Mouse (Mus musculus): ENCODE results near the gene Slk. TPM values are rescaled to one million over a fixed set of nuclear protein-coding genes. Genes with fewer than 3 reads are reported as not detected.

Gene Slk
- 9.3 and 10.8 TPM in 2 replicates for polyA plus RNA-seq (2016; fragmentation: Nextera tagmentation; extraction: Ambion mirVana)

DNA sequence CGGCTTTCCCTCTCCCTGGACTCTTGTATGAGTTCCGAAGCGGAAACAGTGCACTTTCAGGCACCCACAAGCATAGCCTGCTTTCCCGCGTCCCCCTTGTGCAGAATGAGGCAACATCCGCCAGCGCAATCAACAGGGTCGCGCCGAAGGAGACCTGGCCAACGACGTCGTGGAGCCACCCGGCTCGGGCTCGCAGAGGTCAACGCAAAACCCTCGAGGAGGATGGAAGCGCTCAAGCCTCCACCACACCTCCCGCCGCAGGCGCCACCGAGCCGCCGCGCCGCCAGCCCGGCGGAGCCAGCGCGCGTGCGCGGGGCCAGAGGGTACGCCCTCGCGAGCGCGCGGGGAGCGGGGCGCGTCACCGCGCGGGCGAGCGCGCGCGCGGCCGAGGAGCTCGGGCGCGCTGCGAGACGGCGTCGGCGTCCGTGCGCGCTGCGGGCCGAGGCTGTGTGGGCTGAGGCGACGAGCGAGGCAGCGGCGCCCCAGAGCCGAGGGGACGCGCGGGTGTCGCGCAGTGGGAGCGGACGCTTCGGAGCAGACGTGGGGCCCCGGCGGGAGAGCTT lies at the start of gene Slk:
TSS of gene Slk (plus strand) at position 454 of the 563 bp plus-strand sequence.
- no peaks in the 10 kb centered on the region for H3K36me3 ChIP-seq
- no peaks in the 10 kb centered on the region for H3K27me3 ChIP-seq (replicated peaks)
- peaks cover 30% of the 10 kb centered on the region for H3K4me1 ChIP-seq
- peak within 1 kb of the TSS; percentile 95 for H3K9ac ChIP-seq
- WGBS (ENCODE audit: insufficient replicate concordance): under 1% methylated on average over 82 of the region's 83 CpGs
- peak within 1 kb of the TSS; percentile 89 for H3K4me3 ChIP-seq
- H3K4me2 ChIP-seq: peak within 1 kb of the TSS; percentile 89
- H3K9me3 ChIP-seq (replicated peaks): no peaks in the 10 kb centered on the region
- peak within 1 kb of the TSS; percentile 95 for H3K27ac ChIP-seq
- ATAC-seq: peak; percentile 86

DNA sequence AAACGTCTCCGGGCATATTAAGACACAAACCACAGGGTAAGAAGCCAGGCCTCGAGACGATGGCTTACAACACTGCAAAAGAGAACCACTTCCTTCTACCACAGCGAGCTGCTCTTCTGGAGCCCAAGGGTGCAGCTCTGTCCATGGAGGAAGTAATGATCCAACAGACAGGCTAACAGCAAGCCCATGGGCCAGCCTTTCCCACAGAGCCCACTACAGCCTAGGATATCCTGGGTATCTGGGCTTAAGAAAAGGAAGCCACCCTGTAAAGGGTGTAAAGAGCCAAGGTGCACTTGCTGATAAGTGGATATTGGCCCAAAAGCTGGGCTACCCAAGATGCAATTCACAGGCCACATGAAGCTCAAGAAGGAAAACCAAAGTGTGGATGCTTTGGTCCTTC lies 48.2 kb upstream of the Slk start:
- 30% methylated on average over 5 of the region's 5 CpGs for WGBS (ENCODE audit: insufficient replicate concordance)
- no peaks in the 10 kb centered on the region for H3K9me3 ChIP-seq (replicated peaks)
- peaks cover 40% of the 10 kb centered on the region for H3K4me1 ChIP-seq
- H3K36me3 ChIP-seq: peaks cover 19% of the 10 kb centered on the region
- H3K9ac ChIP-seq: no peak overlapping the region
- ATAC-seq: peak; percentile 89
- H3K4me2 ChIP-seq: peak overlapping the region; percentile 6; the same call in 1 of the 2 replicates
- peak overlapping the region; percentile 66 for H3K27ac ChIP-seq
- H3K27me3 ChIP-seq (replicated peaks): no peaks in the 10 kb centered on the region
- no peak overlapping the region for H3K4me3 ChIP-seq

DNA sequence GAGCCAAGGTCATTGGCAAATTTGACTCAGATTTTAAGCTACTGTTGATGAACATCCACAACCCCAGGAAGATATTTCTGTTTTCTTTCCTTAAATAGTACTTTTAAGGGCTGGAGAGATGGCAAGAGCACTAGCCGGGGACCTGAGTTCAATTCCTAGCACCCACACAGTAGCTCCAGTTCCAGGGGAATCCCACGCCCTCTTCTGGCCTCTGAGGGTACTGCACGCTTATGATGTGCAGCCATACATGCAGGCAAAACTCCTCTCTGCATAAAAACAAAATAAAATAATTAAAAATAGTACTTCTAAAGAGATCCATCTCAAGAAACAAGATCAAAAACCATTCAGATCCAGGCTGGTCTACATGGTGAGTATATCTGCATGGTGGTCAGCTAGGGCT lies 47.0 kb upstream of the Slk start:
- H3K4me3 ChIP-seq: no peak overlapping the region
- no peak overlapping the region for H3K27ac ChIP-seq
- no peak overlapping the region for H3K4me2 ChIP-seq
- H3K9ac ChIP-seq: no peak overlapping the region
- ATAC-seq: no peak
- 65% methylated on average over 3 of the region's 3 CpGs for WGBS (ENCODE audit: insufficient replicate concordance)
- H3K4me1 ChIP-seq: peaks cover 48% of the 10 kb centered on the region
- H3K9me3 ChIP-seq (replicated peaks): no peaks in the 10 kb centered on the region
- H3K36me3 ChIP-seq: peaks cover 19% of the 10 kb centered on the region
- no peaks in the 10 kb centered on the region for H3K27me3 ChIP-seq (replicated peaks)

DNA sequence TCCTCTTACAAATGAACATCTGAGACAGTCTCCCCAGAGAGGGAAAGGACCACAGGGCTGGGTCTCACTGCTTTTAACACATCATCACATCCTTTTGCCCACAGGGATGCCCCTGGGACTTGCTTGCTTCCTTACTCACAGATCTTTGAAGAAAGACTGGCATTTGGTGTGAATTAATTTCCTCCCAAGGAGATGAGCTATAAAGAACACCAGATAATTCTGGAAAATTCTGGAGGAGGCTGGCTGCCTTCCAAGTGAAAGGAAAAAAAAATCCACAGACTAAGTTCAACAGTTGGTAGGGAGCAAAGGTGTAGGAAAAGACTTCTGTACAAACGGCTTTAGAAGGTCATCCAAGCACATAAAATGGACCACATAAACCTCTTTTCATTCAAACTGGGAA lies 45.3 kb upstream of the Slk start:
- no peak overlapping the region for H3K4me3 ChIP-seq
- no peaks in the 10 kb centered on the region for H3K9me3 ChIP-seq (replicated peaks)
- H3K4me1 ChIP-seq: peaks cover 65% of the 10 kb centered on the region
- peaks cover 16% of the 10 kb centered on the region for H3K36me3 ChIP-seq
- 60% methylated on average over 1 of the region's 1 CpGs for WGBS (ENCODE audit: insufficient replicate concordance)
- H3K27ac ChIP-seq: no peak overlapping the region
- no peak overlapping the region for H3K4me2 ChIP-seq
- ATAC-seq: no peak
- H3K9ac ChIP-seq: no peak overlapping the region
- no peaks in the 10 kb centered on the region for H3K27me3 ChIP-seq (replicated peaks)

DNA sequence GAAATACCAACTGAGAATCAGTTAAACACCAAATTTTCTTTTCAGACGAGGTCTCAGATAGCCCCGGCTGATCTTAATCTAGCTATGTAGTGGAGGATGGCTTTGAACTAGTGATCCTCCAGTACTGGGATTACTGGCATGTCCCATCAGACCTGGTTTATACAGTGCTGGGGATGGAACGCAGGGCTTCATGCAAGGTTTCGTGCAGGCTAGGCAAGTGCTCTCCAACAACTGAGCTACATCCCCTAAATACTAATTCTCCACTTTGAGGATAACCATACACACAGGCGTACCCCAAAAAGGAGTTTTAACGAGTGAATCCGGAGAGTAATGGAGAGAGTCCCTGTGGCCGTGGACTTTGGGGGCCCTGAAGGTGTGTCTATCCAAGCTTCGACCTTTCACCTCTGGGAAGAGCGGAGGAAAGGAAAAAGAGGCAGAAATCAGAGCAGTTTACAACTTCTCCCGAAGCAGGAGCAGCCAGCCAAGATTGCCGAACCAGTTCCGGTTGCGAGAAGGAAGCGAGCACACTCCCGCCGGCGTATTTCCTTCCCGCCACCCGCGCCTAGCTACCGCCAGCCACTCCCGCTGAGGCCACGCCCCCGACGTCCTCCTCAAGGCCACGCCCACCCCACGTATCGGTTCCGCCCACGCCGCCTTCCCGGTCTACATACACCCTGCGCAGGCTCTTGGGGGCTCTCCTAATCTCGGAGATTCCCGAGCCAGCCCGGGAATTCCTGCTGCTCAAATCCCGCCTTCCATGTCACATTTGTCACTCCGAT lies 42.8 kb upstream of the Slk start:
- ATAC-seq: peak; percentile 95
- H3K4me1 ChIP-seq: peaks cover 49% of the 10 kb centered on the region
- H3K9me3 ChIP-seq (replicated peaks): no peaks in the 10 kb centered on the region
- H3K36me3 ChIP-seq: peaks cover 16% of the 10 kb centered on the region
- H3K27ac ChIP-seq: peak overlapping the region; percentile 69
- H3K4me2 ChIP-seq: peak overlapping the region; percentile 82
- H3K9ac ChIP-seq: peak overlapping the region; percentile 76
- peak overlapping the region; percentile 67 for H3K4me3 ChIP-seq
- WGBS (ENCODE audit: insufficient replicate concordance): 4% methylated on average over 39 of the region's 39 CpGs
- H3K27me3 ChIP-seq (replicated peaks): no peaks in the 10 kb centered on the region

GRCm38 (mm10) chr19:47537300-47537792 lies 42.1 kb upstream of the Slk start, which contains the start of gene Stn1:
Gene Stn1, minus strand, starts transcription at chr19:47537507.
- Histone ChIP-seq H3K9me3 (replicated peaks) (no peaks in the 10 kb centered on the region), H3K4me2 (peak within 1 kb of the TSS; percentile 82), H3K9ac (peak within 1 kb of the TSS; percentile 76), H3K27me3 (replicated peaks) (no peaks in the 10 kb centered on the region; the same call in 1 of the 2 replicates), H3K4me3 (peak within 1 kb of the TSS; percentile 67), H3K4me1 (peaks cover 44% of the 10 kb centered on the region), H3K27ac (peak within 1 kb of the TSS; percentile 69), H3K36me3 (peaks cover 15% of the 10 kb centered on the region)
- 3% methylated on average over 10 of the region's 10 CpGs for WGBS (ENCODE audit: insufficient replicate concordance)
- peak; percentile 42 for ATAC-seq

GRCm38 (mm10) chr19:47537879-47538278 lies 41.6 kb upstream of the Slk start:
- 42% methylated on average over 6 of the region's 6 CpGs for WGBS (ENCODE audit: insufficient replicate concordance)
- H3K9me3 ChIP-seq (replicated peaks): no peaks in the 10 kb centered on the region
- peak overlapping the region; percentile 64 for H3K27ac ChIP-seq
- H3K27me3 ChIP-seq (replicated peaks): peaks cover 2% of the 10 kb centered on the region; the same call in 1 of the 2 replicates
- H3K4me2 ChIP-seq: peak overlapping the region; percentile 82
- H3K4me1 ChIP-seq: peaks cover 44% of the 10 kb centered on the region
- H3K36me3 ChIP-seq: peaks cover 10% of the 10 kb centered on the region; the same call in 1 of the 2 replicates
- peak; percentile 4; the same call in 1 of the 2 replicates for ATAC-seq
- peak overlapping the region; percentile 76; the same call in 1 of the 2 replicates for H3K9ac ChIP-seq
- peak overlapping the region; percentile 67; the same call in 1 of the 2 replicates for H3K4me3 ChIP-seq

DNA sequence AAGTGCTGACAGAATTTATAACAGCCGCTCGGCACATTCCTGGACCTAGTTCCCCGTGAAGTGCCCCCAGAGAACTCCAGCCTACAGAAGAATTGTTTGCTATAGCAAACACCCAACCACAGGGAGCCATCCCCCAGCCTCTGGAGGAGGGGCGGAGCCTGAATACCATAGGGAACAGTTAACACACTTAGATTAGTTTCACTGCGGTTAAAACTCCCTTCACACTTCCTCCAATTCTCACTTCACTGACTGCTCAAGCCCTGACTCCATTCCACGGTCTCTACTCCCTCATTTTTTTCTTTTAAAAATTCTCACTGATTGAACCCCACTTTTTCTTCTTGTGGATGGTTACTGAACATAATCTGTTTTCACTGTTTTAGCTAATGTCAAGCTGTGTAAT lies 40.7 kb upstream of the Slk start:
- no peak overlapping the region for H3K27ac ChIP-seq
- H3K9ac ChIP-seq: no peak overlapping the region
- peaks cover 5% of the 10 kb centered on the region; the same call in 1 of the 2 replicates for H3K27me3 ChIP-seq (replicated peaks)
- no peaks in the 10 kb centered on the region for H3K9me3 ChIP-seq (replicated peaks)
- no peak for ATAC-seq
- H3K36me3 ChIP-seq: peaks cover 3% of the 10 kb centered on the region; the same call in 1 of the 2 replicates
- WGBS (ENCODE audit: insufficient replicate concordance): 2% methylated on average over 6 of the region's 6 CpGs
- peak overlapping the region; percentile 82 for H3K4me2 ChIP-seq
- H3K4me1 ChIP-seq: peaks cover 44% of the 10 kb centered on the region
- H3K4me3 ChIP-seq: no peak overlapping the region

GRCm38 (mm10) chr19:47542441-47542840 lies 37.0 kb upstream of the Slk start:
- Histone ChIP-seq H3K9ac (no peak overlapping the region), H3K4me1 (peaks cover 18% of the 10 kb centered on the region), H3K4me3 (no peak overlapping the region), H3K4me2 (no peak overlapping the region), H3K9me3 (replicated peaks) (no peaks in the 10 kb centered on the region), H3K36me3 (no peaks in the 10 kb centered on the region), H3K27me3 (replicated peaks) (peaks cover 5% of the 10 kb centered on the region; the same call in 1 of the 2 replicates), H3K27ac (no peak overlapping the region)
- 70% methylated on average over 7 of the region's 7 CpGs for WGBS (ENCODE audit: insufficient replicate concordance)
- ATAC-seq: no peak

DNA sequence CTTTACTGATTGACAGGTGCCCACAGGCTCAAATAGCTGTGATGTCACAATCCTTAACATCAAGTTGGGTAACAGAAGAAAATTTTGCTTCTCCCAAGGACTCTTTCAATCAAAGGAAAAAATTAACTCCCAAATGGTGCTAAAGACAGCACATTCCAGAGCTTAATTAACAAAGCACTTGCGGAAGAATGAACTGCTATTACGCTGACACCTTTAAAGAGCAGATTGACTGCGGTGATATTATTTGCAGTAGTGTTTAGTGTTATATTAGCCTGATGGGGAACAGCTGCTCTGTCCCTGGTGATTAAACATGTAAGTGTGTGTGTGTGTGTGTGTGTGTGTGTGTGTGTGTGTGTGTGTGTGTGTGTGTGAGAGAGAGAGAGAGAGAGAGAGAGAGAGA lies 34.4 kb upstream of the Slk start:
- ATAC-seq: no peak
- Histone ChIP-seq H3K9me3 (replicated peaks) (no peaks in the 10 kb centered on the region), H3K27me3 (replicated peaks) (peaks cover 5% of the 10 kb centered on the region; the same call in 1 of the 2 replicates), H3K36me3 (no peaks in the 10 kb centered on the region), H3K4me3 (no peak overlapping the region), H3K9ac (no peak overlapping the region), H3K27ac (no peak overlapping the region), H3K4me1 (no peaks in the 10 kb centered on the region; the same call in 1 of the 2 replicates), H3K4me2 (no peak overlapping the region)
- 71% methylated on average over 3 of the region's 3 CpGs for WGBS (ENCODE audit: insufficient replicate concordance)

DNA sequence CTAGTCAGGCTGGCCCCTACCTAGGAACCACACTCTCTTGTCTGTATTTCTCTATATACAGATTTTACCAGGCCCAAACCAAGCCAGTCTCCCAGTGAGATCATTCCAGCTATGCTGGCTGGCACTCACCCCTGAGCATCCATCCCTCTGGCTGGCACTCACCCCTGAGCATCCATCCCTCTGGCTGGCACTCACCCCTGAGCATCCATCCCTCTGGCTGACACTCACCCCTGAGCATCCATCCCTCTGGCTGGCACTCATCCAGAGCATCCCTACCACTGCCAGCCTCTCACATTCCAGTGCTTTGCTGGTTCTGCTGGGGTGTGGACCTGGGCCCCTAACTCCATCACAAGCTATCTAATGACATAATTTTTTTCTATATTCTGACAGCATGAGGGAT lies 34.0 kb upstream of the Slk start:
- no peak overlapping the region for H3K9ac ChIP-seq
- no peak overlapping the region for H3K4me2 ChIP-seq
- no peaks in the 10 kb centered on the region; the same call in 1 of the 2 replicates for H3K4me1 ChIP-seq
- no peak overlapping the region for H3K27ac ChIP-seq
- no peaks in the 10 kb centered on the region for H3K9me3 ChIP-seq (replicated peaks)
- H3K27me3 ChIP-seq (replicated peaks): peaks cover 5% of the 10 kb centered on the region; the same call in 1 of the 2 replicates
- ATAC-seq: no peak
- H3K4me3 ChIP-seq: no peak overlapping the region
- no peaks in the 10 kb centered on the region for H3K36me3 ChIP-seq

All from liver, embryonic 12.5 days (tissue).